Mouse (Mus musculus) CH12.LX (cell line): ENCODE results near the gene Abcb9. TPM values are rescaled to one million over a fixed set of nuclear protein-coding genes. Genes with fewer than 3 reads are reported as not detected.

ENCODE experiments used
- DNase-seq: peaks from one replicate; pipeline ENCODE4 v3.0.0-alpha.2; 2013; ENCODE audit errors: extremely low read depth
- H3K27ac ChIP-seq: 2 replicates; pipeline ENCODE4 v1.5.1; 2012; ENCODE audit warnings: low read depth, mild to moderate bottlenecking, control low read depth, moderate library complexity; ENCODE audit not compliant: insufficient read depth
- H3K27me3 ChIP-seq: replicated peaks from 2 replicates; pipeline ENCODE3; 2012; ENCODE audit warnings: inconsistent platforms
- H3K36me3 ChIP-seq, 2 experiments: replicated peaks in 1 of 2; 2 replicates each; pipeline versions ENCODE3 to v1.6.1; 2012; ENCODE audit warnings: inconsistent platforms in 1 of 2, low read length in 1 of 2, mild to moderate bottlenecking in 1 of 2, mixed read lengths in 1 of 2, moderate library complexity in 1 of 2; ENCODE audit not compliant: control insufficient read depth in 1 of 2, insufficient read depth in 1 of 2
- H3K4me1 ChIP-seq, 2 experiments: 2 replicates each; pipeline ENCODE4 v1.6.1; 2012; ENCODE audit warnings: inconsistent platforms in 1 of 2, moderate library complexity in 1 of 2; ENCODE audit not compliant: insufficient read depth in 2 of 2, control insufficient read depth in 1 of 2
- H3K4me2 ChIP-seq: 2 replicates; pipeline ENCODE4 v1.6.1; 2012; ENCODE audit warnings: low read depth, mild to moderate bottlenecking, control low read depth; ENCODE audit not compliant: poor library complexity, insufficient read depth, severe bottlenecking
- H3K4me3 ChIP-seq, 3 experiments: fragments of 150-350 bp in 1 of 3; sonication (generic) in 1 of 3; replicated peaks in 1 of 3; 2 replicates each; pipeline versions ENCODE3 to v1.5.1; 2011 to 2012; ENCODE audit warnings: low read depth in 2 of 3, low read length in 2 of 3, mild to moderate bottlenecking in 2 of 3, moderate library complexity in 2 of 3, control low read depth in 1 of 3, improper control_type of control experiment in 1 of 3, inconsistent platforms in 1 of 3, mixed read lengths in 1 of 3; ENCODE audit not compliant: poor library complexity in 1 of 3
- H3K79me2 ChIP-seq: replicated peaks from 2 replicates; pipeline ENCODE4 v1.6.1; 2012; ENCODE audit warnings: mild to moderate bottlenecking, moderate library complexity; ENCODE audit not compliant: control insufficient read depth, poor library complexity, insufficient read depth, severe bottlenecking; ENCODE audit errors: extremely low read depth
- H3K9ac ChIP-seq: 2 replicates; pipeline ENCODE4 v1.6.1; 2012; ENCODE audit warnings: low read depth, mild to moderate bottlenecking, control low read depth, moderate library complexity; ENCODE audit not compliant: insufficient read depth
- H3K9me3 ChIP-seq: replicated peaks from 2 replicates; pipeline ENCODE3; 2012; ENCODE audit warnings: low read length, inconsistent platforms, mixed read lengths
- BHLHE40 ChIP-seq: IDR thresholded peaks from 2 replicates; pipeline ENCODE4 v1.6.1; 2011; ENCODE audit warnings: mild to moderate bottlenecking, low read depth, low read length, improper control_type of control experiment
- CHD1 ChIP-seq: IDR thresholded peaks from 2 replicates; pipeline ENCODE4 v1.6.1; 2012; ENCODE audit warnings: low read depth, low read length, improper control_type of control experiment, inconsistent platforms
- CHD2 ChIP-seq: IDR thresholded peaks from 2 replicates; pipeline ENCODE4 v1.6.1; 2011; ENCODE audit warnings: low read length, improper control_type of control experiment
- CTCF ChIP-seq, 2 experiments: IDR thresholded peaks in 1 of 2; conservative IDR thresholded peaks in 1 of 2; 2 replicates each; pipeline ENCODE4 v1.5.1; 2011 to 2012; ENCODE audit warnings: low read depth in 2 of 2, low read length in 2 of 2, improper control_type of control experiment in 1 of 2, inconsistent platforms in 1 of 2, mild to moderate bottlenecking in 1 of 2, moderate library complexity in 1 of 2
- ELF1 ChIP-seq: IDR thresholded peaks from 2 replicates; pipeline ENCODE4 v1.6.1; 2014; ENCODE audit warnings: low read depth, mild to moderate bottlenecking, inconsistent platforms, low read length, improper control_type of control experiment
- ETS1 ChIP-seq: conservative IDR thresholded peaks from 2 replicates; pipeline ENCODE4 v1.6.1; 2012; ENCODE audit warnings: low read depth, mild to moderate bottlenecking, inconsistent platforms, low read length, improper control_type of control experiment, moderate library complexity
- GABPA ChIP-seq: IDR thresholded peaks from 2 replicates; pipeline ENCODE4 v1.6.1; 2012; ENCODE audit warnings: low read depth, low read length, improper control_type of control experiment, inconsistent platforms; ENCODE audit not compliant: insufficient replicate concordance
- IRF4 ChIP-seq: IDR thresholded peaks from 2 replicates; pipeline ENCODE4 v1.6.1; 2014; ENCODE audit warnings: low read depth, mild to moderate bottlenecking, inconsistent platforms, low read length, improper control_type of control experiment
- JUN ChIP-seq: IDR thresholded peaks from 2 replicates; pipeline ENCODE4 v1.6.1; 2011; ENCODE audit warnings: low read depth, mild to moderate bottlenecking, low read length, improper control_type of control experiment, moderate library complexity; ENCODE audit not compliant: insufficient read depth
- JUND ChIP-seq: conservative IDR thresholded peaks from 2 replicates; pipeline ENCODE4 v1.6.1; 2011; ENCODE audit warnings: low read depth, low read length, improper control_type of control experiment
- KAT2A ChIP-seq: IDR thresholded peaks from 2 replicates; pipeline ENCODE4 v1.6.1; 2012; ENCODE audit warnings: low read length, improper control_type of control experiment, inconsistent platforms; ENCODE audit not compliant: insufficient replicate concordance
- MAFK ChIP-seq: IDR thresholded peaks from 2 replicates; pipeline ENCODE4 v1.6.1; 2011; ENCODE audit warnings: low read length, improper control_type of control experiment; ENCODE audit not compliant: insufficient replicate concordance
- MAX ChIP-seq: IDR thresholded peaks from 2 replicates; pipeline ENCODE4 v1.6.1; 2011; ENCODE audit warnings: low read length, improper control_type of control experiment
- MAZ ChIP-seq: IDR thresholded peaks from 2 replicates; pipeline ENCODE4 v1.6.1; 2012; ENCODE audit warnings: low read depth, mild to moderate bottlenecking, inconsistent platforms, low read length, improper control_type of control experiment, moderate library complexity
- MEF2A ChIP-seq: IDR thresholded peaks from 2 replicates; pipeline ENCODE4 v1.6.1; 2014; ENCODE audit warnings: low read depth, mild to moderate bottlenecking, inconsistent platforms, low read length, improper control_type of control experiment, borderline replicate concordance
- MYC ChIP-seq: IDR thresholded peaks from 2 replicates; pipeline ENCODE4 v1.6.1; 2011; ENCODE audit warnings: low read depth, mild to moderate bottlenecking, improper control_type of control experiment, low read length
- NELFE ChIP-seq: IDR thresholded peaks from 2 replicates; pipeline ENCODE4 v1.6.1; 2011; ENCODE audit warnings: low read depth, low read length, improper control_type of control experiment
- PAX5 ChIP-seq: IDR thresholded peaks from 2 replicates; pipeline ENCODE4 v1.6.1; 2012; ENCODE audit warnings: low read length, inconsistent platforms, mixed read lengths
- POLR2A ChIP-seq: IDR thresholded peaks from 2 replicates; pipeline ENCODE4 v1.6.1; 2011; ENCODE audit warnings: low read depth, mild to moderate bottlenecking, improper control_type of control experiment, low read length
- POLR2AphosphoS2 ChIP-seq: IDR thresholded peaks from 2 replicates; pipeline ENCODE4 v1.6.1; 2011; ENCODE audit warnings: low read depth, low read length, improper control_type of control experiment
- RCOR1 ChIP-seq: conservative IDR thresholded peaks from 2 replicates; pipeline ENCODE4 v1.6.1; 2012; ENCODE audit warnings: low read depth, mild to moderate bottlenecking, inconsistent platforms, low read length, improper control_type of control experiment
- SMC3 ChIP-seq: IDR thresholded peaks from 2 replicates; pipeline ENCODE4 v1.6.1; 2011; ENCODE audit warnings: low read depth, low read length, improper control_type of control experiment
- TBP ChIP-seq: conservative IDR thresholded peaks from 2 replicates; pipeline ENCODE4 v1.6.1; 2011; ENCODE audit warnings: low read depth, low read length, improper control_type of control experiment
- UBTF ChIP-seq: IDR thresholded peaks from 2 replicates; pipeline ENCODE4 v1.6.1; 2012; ENCODE audit warnings: low read depth, mild to moderate bottlenecking, inconsistent platforms, low read length, improper control_type of control experiment, moderate library complexity
- USF1 ChIP-seq: IDR thresholded peaks from 2 replicates; pipeline ENCODE4 v1.6.1; 2014; ENCODE audit warnings: low read depth, mild to moderate bottlenecking, inconsistent platforms, low read length, improper control_type of control experiment
- USF2 ChIP-seq: conservative IDR thresholded peaks from 2 replicates; pipeline ENCODE4 v1.6.1; 2011; ENCODE audit warnings: low read depth, low read length, improper control_type of control experiment
- ZC3H11A ChIP-seq: IDR thresholded peaks from 2 replicates; pipeline ENCODE4 v1.6.1; 2012; ENCODE audit warnings: low read depth, mild to moderate bottlenecking, inconsistent platforms, low read length, improper control_type of control experiment
- ZKSCAN1 ChIP-seq: IDR thresholded peaks from 2 replicates; pipeline ENCODE4 v1.6.1; 2012; ENCODE audit warnings: low read depth, inconsistent platforms, low read length, improper control_type of control experiment, borderline replicate concordance
- ZNF384 ChIP-seq: IDR thresholded peaks from 2 replicates; pipeline ENCODE4 v1.6.1; 2012; ENCODE audit warnings: low read depth, low read length, improper control_type of control experiment, inconsistent platforms
- dilution Hi-C: fragments of 300-500 bp; cut with MboI; formaldehyde crosslinking; loops from 2 replicates; pipeline ENCODE4 v1.14.3; 2020; ENCODE audit warnings: low sequenced_read_pairs; ENCODE audit not compliant: extremely low pct_unique_long_range_greater_than_20kb, extremely low pct_ligation_motif_present
- in situ Hi-C: fragments of 300-500 bp; cut with MboI; formaldehyde crosslinking; loops from 3 replicates; pipeline ENCODE4 v1.14.3; 2019; ENCODE audit warnings: low sequenced_read_pairs, low pct_ligation_motif_present, low pct_unique_long_range_greater_than_20kb, mixed read lengths
- polyA plus RNA-seq: library from polyadenylated mRNA; unstranded; fragments of >175 nt; gene quantifications from 2 replicates; pipeline ENCODE4 v1.2.1, GENCODE M21; 2012; ENCODE audit warnings: low read depth; ENCODE audit not compliant: insufficient read length
- total RNA-seq, 2 experiments: library from RNA; depleted of rRNA; stranded (reverse); fragments of 300-350 nt in 1 of 2; fragments of >200 nt in 1 of 2; gene quantifications; 2 replicates each; pipeline ENCODE4 v1.2.3; 2012 to 2014

The Abcb9 gene
- total and polyA plus RNA-seq, 3 experiments: 0.44 to 1.4 (median 0.98) TPM

- peaks cover 54 to 94% of the 10 kb centered on the region in 2 experiments for H3K4me1 ChIP-seq
- in situ Hi-C loops (no loop called here), dilution Hi-C loops (no loop called here)
- peaks cover 0 to 42% of the 10 kb centered on the region in 2 experiments for H3K36me3 ChIP-seq
- peaks cover 16% of the 10 kb centered on the region for H3K79me2 ChIP-seq
- H3K27ac ChIP-seq: no peak overlapping the region
- DNase-seq: no peak
- TF ChIP-seq JUN (no peak), SMC3 (no peak), MYC (no peak), TBP (no peak), GABPA (no peak)
- no peak overlapping the region for H3K4me3 ChIP-seq
- no peak overlapping the region for H3K9ac ChIP-seq
- H3K4me2 ChIP-seq: no peak overlapping the region
- H3K9me3 ChIP-seq: no peaks in the 10 kb centered on the region
- no peaks in the 10 kb centered on the region for H3K27me3 ChIP-seq
These were observed 77.7 kb downstream of the Abcb9 start for GRCm38 (mm10) chr5:124017941-124018340.

- Histone ChIP-seq H3K4me2 (no peak overlapping the region), H3K27me3 (no peaks in the 10 kb centered on the region), H3K36me3 (peaks cover 0 to 37% of the 10 kb centered on the region in 2 experiments), H3K4me1 (peaks cover 58 to 94% of the 10 kb centered on the region in 2 experiments), H3K79me2 (peaks cover 20% of the 10 kb centered on the region), H3K4me3 (no peak overlapping the region), H3K9ac (no peak overlapping the region), H3K9me3 (no peaks in the 10 kb centered on the region), H3K27ac (no peak overlapping the region; the same call in 1 of the 2 replicates)
- dilution Hi-C loops: no loop called here
- no peak for DNase-seq
- no peak for TF ChIP-seq RCOR1
- no peak for TF ChIP-seq MEF2A
- no peak for TF ChIP-seq MAX
- peak; percentile 36; the same call in 1 of the 2 replicates for TF ChIP-seq USF2
- no peak for TF ChIP-seq PAX5
- no peak for TF ChIP-seq KAT2A
- TF ChIP-seq UBTF: no peak
- TF ChIP-seq MAZ: no peak
- no peak for TF ChIP-seq IRF4
- TF ChIP-seq CHD1: no peak
- no peak for TF ChIP-seq ELF1
- no peak for TF ChIP-seq MAFK
- no peak for TF ChIP-seq CHD2
- no peak for TF ChIP-seq ETS1
- TF ChIP-seq ZNF384: no peak
- TF ChIP-seq POLR2AphosphoS2: no peak
- peak; percentile 50 for TF ChIP-seq BHLHE40
- TF ChIP-seq USF1: peak; percentile 57
- no peak for TF ChIP-seq JUN
- TF ChIP-seq ZC3H11A: no peak
- no peak for TF ChIP-seq POLR2A
- TF ChIP-seq CTCF (conservative IDR thresholded peaks at IDR 0.05 in 1 of 2, IDR thresholded peaks at IDR 0.05 in 1 of 2; ENCODE audit: low read depth in 2 of 2, low read length in 2 of 2): no peak
- no peak for TF ChIP-seq NELFE
- no peak for TF ChIP-seq GABPA
- no peak for TF ChIP-seq ZKSCAN1
- no peak for TF ChIP-seq JUND
- in situ Hi-C loops: no loop called here
These were observed 79.2 kb downstream of the Abcb9 start for GRCm38 (mm10) chr5:124016291-124016821.
